Mouse (Mus musculus): Measurements from ENCODE around the gene Olfml3.

- TF ChIP-seq CTCF (conservative IDR thresholded peaks at IDR 0.05; ENCODE audit: insufficient read depth, insufficient read length, low read depth, low read length) (no peak), POLR2A (IDR thresholded peaks at IDR 0.05; ENCODE audit: low read depth, low read length) (no peak)
Measured at GRCm38 (mm10) chr3:103683966-103684319, 53.9 kb downstream of the Olfml3 start.
